Mouse (Mus musculus): Measurements from ENCODE around the gene Bcas2.

DNA sequence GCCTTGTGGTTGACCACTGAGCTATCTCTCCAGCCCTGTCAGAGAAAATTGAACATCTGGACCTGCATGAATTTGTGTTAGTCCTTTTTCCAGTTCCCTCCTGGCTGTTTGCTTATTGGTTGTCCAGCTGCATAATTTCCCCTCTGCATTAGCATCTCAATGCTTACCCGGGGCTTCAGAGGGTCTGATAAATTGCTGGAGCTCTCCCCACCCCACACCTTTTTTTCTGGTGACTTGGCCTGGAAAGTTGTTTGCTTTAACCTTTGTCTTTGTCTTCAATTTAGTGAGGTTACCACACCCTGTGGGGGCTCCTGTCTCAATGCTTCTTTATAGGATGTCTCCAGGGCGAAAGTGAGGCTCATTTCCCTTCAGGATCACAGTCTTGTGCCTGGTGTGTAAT is 44.3 kb upstream of the Bcas2 start:
- TF ChIP-seq POLR2A (IDR thresholded peaks at IDR 0.05; ENCODE audit: borderline replicate concordance, extremely low read depth, low read depth, low read length) (no peak), CTCF (IDR thresholded peaks at IDR 0.05; ENCODE audit: insufficient read depth, low read length) (no peak)

Data from lung, adult 2 months (tissue).